Mouse (Mus musculus) ES-Bruce4 (cell line): Measurements from ENCODE around the gene Ssbp3. TPM values are rescaled to one million over a fixed set of nuclear protein-coding genes. Genes with fewer than 3 reads are reported as not detected.
A peak's percentile ranks its signal among the peaks of the same experiment; 100 is the strongest.

ENCODE experiments used
- H3K27ac ChIP-seq: 2 replicates; pipeline ENCODE4 v1.5.1; 2012; ENCODE audit warnings: low read length, inconsistent platforms; ENCODE audit not compliant: insufficient read depth
- H3K27me3 ChIP-seq: 2 replicates; pipeline ENCODE4 v1.6.1; 2012; ENCODE audit warnings: mild to moderate bottlenecking, low read length, inconsistent platforms; ENCODE audit not compliant: control insufficient read depth, poor library complexity, insufficient read depth, severe bottlenecking
- H3K36me3 ChIP-seq: 2 replicates; pipeline ENCODE4 v1.6.1; 2012; ENCODE audit warnings: inconsistent platforms, mild to moderate bottlenecking, low read length, moderate library complexity; ENCODE audit not compliant: control insufficient read depth, poor library complexity, insufficient read depth, severe bottlenecking
- H3K4me1 ChIP-seq: one replicate; pipeline ENCODE4 v1.8.1; 2011; ENCODE audit warnings: low read length; ENCODE audit not compliant: control insufficient read depth, insufficient read depth
- H3K4me3 ChIP-seq: 2 replicates; pipeline ENCODE4 v1.5.1; 2011; ENCODE audit warnings: low read depth, mild to moderate bottlenecking, low read length
- H3K9ac ChIP-seq: 2 replicates; pipeline ENCODE4 v1.6.1; 2012; ENCODE audit warnings: low read depth, mild to moderate bottlenecking, inconsistent platforms; ENCODE audit not compliant: poor library complexity, severe bottlenecking
- H3K9me3 ChIP-seq: replicated peaks from 2 replicates; pipeline ENCODE4 v1.6.1; 2012; ENCODE audit warnings: mild to moderate bottlenecking, low read length, inconsistent platforms; ENCODE audit not compliant: control insufficient read depth, poor library complexity, insufficient read depth, severe bottlenecking
- CTCF ChIP-seq: IDR thresholded peaks from one replicate; pipeline ENCODE4 v1.8.1; 2011; ENCODE audit warnings: low read depth, low read length
- EP300 ChIP-seq: IDR thresholded peaks from 2 replicates; pipeline ENCODE4 v1.6.1; 2011; ENCODE audit warnings: low read depth, low read length; ENCODE audit not compliant: insufficient read depth
- POLR2A ChIP-seq: IDR thresholded peaks from one replicate; pipeline ENCODE4 v1.8.1; 2011; ENCODE audit warnings: low read length; ENCODE audit not compliant: insufficient read depth
- polyA plus RNA-seq: library from polyadenylated mRNA; stranded (reverse); fragments of >200 nt; gene quantifications from 2 replicates; pipeline ENCODE4 v1.2.4, GENCODE M21; 2011; ENCODE audit warnings: low read depth; ENCODE audit not compliant: missing spikeins, insufficient read depth, insufficient read length

The Ssbp3 gene
- polyA plus RNA-seq, 1 experiment, result 245 TPM

DNA sequence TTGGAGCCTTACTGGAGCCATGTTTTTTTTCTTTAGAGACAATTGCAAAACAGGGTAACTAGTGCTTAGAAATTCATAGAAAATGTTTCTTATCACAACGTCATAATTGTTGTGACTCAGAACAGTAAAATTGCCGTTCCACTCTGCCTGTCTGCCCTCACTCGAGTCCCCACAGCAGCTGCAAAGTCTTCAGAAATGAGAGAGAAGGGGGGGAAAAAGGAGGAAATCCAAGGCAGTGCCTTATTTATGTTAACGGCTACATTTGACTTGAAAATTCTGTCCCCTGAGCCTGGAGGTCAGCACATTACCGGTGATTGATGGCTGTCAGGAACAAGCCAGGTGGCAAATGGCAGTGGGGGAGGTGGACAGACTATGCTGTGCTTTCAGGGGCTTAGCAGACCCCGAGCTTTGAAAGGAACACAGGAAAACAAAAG lies 66.7 kb downstream of the Ssbp3 start:
- no peaks in the 10 kb centered on the region for H3K27me3 ChIP-seq
- H3K4me3 ChIP-seq, result no peak overlapping the region
- H3K27ac ChIP-seq, result no peak overlapping the region
- H3K36me3 ChIP-seq, result no peaks in the 10 kb centered on the region
- H3K4me1 ChIP-seq, result peaks cover 13% of the 10 kb centered on the region
- no peaks in the 10 kb centered on the region for H3K9me3 ChIP-seq
- H3K9ac ChIP-seq, result no peak overlapping the region
- TF ChIP-seq POLR2A, result no peak
- TF ChIP-seq EP300, result peak; percentile 67; the same call in 1 of the 2 replicates

DNA sequence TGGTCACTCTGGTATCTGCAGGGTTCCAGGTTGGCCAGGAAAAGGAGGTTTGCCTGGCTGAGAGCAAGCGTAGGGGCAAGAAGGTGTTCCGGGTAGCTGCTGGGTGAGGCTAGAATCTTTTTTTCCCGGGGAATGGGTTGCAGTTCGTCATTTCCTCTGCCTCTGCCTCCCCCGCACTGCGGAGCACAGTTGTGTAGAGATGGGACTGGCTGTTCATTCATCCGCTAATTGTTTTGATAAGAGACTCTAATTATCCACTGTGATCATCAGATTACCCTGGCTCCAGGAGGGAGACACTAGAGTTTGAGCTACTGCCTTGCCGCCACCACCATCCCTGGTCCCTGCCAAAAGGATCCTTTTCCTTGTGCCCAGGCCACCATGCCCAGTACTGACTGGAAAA lies 67.9 kb downstream of the Ssbp3 start:
- Histone ChIP-seq H3K36me3 (no peaks in the 10 kb centered on the region), H3K27me3 (no peaks in the 10 kb centered on the region), H3K4me3 (no peak overlapping the region), H3K4me1 (peaks cover 14% of the 10 kb centered on the region), H3K27ac (no peak overlapping the region), H3K9me3 (no peaks in the 10 kb centered on the region), H3K9ac (no peak overlapping the region)
- no peak for TF ChIP-seq EP300
- no peak for TF ChIP-seq CTCF
- no peak for TF ChIP-seq POLR2A

DNA sequence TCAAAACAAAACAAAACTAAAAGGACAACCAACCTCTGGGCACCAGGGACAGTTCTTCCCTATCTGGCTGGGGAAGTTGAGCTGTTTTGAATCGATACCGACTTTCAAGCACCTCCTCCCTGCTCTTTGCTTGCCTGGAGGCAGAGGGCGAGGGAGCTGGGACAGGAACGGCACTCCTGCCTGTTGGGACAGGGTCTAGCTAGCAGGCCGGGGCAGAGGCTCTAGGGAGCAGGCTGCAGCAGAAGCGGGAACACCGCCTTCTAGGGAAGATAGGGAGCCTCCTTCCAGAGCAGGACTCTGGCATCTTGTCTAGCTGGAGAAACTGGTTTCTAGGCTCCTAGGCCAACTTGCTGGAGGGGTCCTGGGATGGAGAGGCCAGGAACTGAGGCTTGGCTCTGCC lies 70.2 kb downstream of the Ssbp3 start:
- no peak overlapping the region for H3K4me3 ChIP-seq
- H3K27me3 ChIP-seq, result no peaks in the 10 kb centered on the region
- peak overlapping the region; percentile 17; the same call in 1 of the 2 replicates for H3K27ac ChIP-seq
- no peak overlapping the region for H3K9ac ChIP-seq
- TF ChIP-seq POLR2A (no peak), CTCF (no peak), EP300 (no peak)
- no peaks in the 10 kb centered on the region for H3K9me3 ChIP-seq
- peaks cover 14% of the 10 kb centered on the region for H3K4me1 ChIP-seq
- H3K36me3 ChIP-seq, result no peaks in the 10 kb centered on the region

DNA sequence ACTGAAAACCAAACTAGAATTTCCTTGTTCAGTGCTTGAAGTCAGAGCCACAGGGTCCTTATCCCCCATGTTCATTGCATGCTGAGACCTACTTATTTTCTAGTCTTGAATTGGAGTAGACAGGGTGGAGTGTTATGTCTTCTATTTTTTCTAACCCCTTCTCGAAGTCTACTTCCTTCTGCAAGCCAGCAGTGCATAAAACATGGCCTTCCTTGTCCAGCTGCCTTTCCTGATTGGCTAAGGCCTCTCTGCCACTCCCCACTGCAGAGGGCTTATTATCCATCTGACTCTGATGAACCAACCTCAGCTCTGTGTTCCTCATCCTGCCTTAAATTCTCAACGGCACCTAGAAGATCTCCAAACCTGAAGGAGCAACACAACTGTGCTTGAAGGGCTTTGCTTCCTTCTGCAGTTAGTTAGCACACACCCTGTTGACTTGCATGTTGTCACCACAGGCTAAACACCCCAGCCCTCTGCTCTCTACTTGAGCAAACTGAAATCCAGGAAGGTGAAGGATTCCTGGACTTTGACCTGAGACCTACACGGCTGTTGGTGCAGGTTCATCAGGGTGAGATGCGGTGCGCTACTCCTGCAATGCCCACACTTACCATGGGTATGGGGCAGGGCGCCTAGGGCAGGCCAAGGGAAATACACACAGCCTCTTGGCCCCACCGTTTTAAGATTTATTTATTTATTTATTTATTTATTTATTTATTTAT lies 71.0 kb downstream of the Ssbp3 start:
- Histone ChIP-seq H3K36me3 (no peaks in the 10 kb centered on the region), H3K9me3 (no peaks in the 10 kb centered on the region), H3K4me3 (no peak overlapping the region), H3K4me1 (peaks cover 17% of the 10 kb centered on the region), H3K9ac (no peak overlapping the region), H3K27me3 (no peaks in the 10 kb centered on the region), H3K27ac (no peak overlapping the region; the same call in 1 of the 2 replicates)
- TF ChIP-seq EP300, result no peak
- TF ChIP-seq CTCF, result no peak
- TF ChIP-seq POLR2A, result no peak

DNA sequence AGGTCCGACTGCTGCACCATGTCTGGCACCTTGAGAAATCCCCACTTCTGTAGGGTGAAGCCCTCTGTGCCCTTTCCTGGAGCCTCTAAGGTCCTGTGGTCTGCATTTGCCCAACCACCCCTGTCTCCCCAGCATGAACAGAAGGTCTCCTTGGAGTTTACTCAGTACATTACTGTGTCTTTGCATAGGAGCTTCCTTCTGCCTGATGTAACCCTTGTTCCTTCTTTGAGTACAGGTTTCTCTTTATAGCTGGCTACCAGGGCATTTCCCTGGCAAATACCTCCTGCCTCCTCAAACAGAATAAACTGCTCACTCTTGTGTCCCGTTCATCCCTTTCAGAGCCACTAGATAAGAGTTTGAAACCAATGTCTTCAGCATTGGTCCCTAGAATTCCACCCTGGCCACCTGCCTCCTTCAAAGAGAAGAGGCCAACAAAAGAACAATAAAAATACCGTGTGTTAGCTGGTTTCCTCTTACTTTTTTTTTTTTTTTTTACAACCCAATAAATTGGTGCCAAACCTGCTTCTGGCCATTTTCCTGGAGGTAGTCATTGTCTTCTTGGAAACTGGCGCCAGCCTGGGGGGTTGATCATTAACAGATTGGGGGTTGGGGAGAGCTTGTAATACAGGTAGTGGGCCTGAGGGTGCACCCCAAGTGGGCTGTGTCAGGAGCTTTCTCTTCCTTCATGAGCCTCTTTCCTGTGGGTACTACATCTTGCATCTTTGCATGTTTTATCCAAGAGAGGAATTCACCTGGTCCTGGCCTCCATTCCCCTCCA lies 72.0 kb downstream of the Ssbp3 start:
- no peak for TF ChIP-seq EP300
- TF ChIP-seq CTCF, result no peak
- no peak for TF ChIP-seq POLR2A
- Histone ChIP-seq H3K27ac (no peak overlapping the region), H3K36me3 (no peaks in the 10 kb centered on the region), H3K27me3 (no peaks in the 10 kb centered on the region), H3K9me3 (no peaks in the 10 kb centered on the region), H3K9ac (no peak overlapping the region), H3K4me1 (peaks cover 17% of the 10 kb centered on the region), H3K4me3 (no peak overlapping the region)

DNA sequence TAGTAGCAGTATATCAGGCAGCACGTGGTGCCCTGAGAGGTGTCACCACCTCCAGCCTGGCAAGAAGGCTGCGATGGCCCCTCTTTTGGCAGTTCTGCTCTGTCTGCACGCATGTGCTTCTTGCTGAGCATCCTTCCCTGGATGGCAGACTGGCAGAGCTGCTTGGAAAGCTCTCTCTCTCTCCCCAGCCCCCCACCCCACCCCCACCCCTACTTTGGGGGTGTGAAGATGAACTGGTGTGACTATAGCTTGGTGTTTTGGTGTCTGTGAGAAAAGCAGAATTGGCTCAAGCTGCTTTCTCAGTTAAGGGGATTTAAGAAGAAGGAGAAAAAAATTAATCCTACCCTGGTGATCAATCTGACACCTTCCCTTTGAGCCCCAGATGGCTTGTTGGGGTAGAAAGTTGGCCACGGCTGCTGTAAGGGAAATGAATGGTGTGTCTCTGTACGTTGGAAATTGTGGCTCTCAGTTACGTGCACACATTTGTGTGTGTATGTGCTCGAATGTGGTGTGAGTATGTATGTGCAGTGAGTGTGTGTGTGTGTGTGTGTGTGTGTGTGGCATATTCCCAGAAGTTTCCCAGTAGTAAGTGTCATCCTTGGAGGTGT lies 73.5 kb downstream of the Ssbp3 start:
- Histone ChIP-seq H3K4me3 (no peak overlapping the region), H3K9ac (no peak overlapping the region), H3K4me1 (peaks cover 19% of the 10 kb centered on the region), H3K27ac (no peak overlapping the region), H3K36me3 (no peaks in the 10 kb centered on the region), H3K9me3 (no peaks in the 10 kb centered on the region), H3K27me3 (no peaks in the 10 kb centered on the region)
- no peak for TF ChIP-seq EP300
- TF ChIP-seq POLR2A, result no peak
- no peak for TF ChIP-seq CTCF
